Mouse (Mus musculus): ENCODE measurements around the gene Hist1h2bb. TPM values are rescaled to one million over a fixed set of nuclear protein-coding genes. Genes with fewer than 3 reads are reported as not detected.
A peak's percentile ranks its signal among the peaks of the same experiment; 100 is the strongest.

Hist1h2bb gene
- total and polyA plus RNA-seq, 3 experiments: 0.53 to 2,852 (median 54.6) TPM

DNA sequence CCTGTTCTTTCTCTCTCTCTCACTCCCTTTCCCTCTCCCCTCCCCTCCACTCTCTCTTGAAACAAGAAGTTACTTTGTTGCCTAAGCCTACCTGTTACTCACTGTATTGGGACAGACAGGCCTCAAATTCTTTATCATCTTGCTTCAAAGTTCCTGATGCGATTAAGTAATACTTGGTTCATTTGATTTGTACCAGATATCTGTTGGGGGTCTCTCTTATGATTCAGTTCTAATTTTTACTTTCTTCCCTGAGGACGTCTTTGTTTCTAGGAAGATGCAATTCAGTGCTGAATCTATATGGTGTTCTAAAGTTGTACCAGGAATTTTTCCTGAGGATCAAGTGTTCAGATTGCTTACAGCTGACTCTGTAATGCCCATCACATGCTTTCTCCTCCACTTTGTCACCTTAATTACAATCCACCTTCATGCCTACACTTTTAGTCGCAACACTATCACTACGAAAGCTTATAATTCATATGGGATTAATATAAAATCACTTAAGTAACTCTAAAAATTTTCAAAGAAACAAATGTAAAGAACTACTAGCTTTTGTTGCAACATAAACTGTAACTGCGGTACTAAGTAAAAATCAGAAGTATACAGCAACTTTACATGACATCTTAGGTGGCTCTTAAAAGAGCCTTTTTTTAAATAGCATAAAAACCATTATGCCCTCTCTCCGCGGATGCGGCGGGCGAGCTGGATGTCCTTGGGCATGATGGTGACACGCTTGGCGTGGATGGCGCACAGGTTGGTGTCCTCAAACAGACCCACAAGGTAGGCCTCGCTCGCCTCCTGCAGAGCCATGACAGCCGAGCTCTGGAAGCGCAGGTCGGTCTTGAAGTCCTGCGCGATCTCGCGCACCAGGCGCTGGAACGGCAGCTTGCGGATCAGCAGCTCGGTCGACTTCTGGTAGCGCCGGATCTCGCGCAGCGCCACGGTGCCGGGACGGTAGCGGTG lies 1.8 kb upstream of the Hist1h2bb start (continued):
- TF ChIP-seq RAD21 (IDR thresholded peaks at IDR 0.05; ENCODE audit: low read depth, low read length) (no peak), USF1 (IDR thresholded peaks at IDR 0.05; ENCODE audit: low read depth, low read length) (no peak)

DNA sequence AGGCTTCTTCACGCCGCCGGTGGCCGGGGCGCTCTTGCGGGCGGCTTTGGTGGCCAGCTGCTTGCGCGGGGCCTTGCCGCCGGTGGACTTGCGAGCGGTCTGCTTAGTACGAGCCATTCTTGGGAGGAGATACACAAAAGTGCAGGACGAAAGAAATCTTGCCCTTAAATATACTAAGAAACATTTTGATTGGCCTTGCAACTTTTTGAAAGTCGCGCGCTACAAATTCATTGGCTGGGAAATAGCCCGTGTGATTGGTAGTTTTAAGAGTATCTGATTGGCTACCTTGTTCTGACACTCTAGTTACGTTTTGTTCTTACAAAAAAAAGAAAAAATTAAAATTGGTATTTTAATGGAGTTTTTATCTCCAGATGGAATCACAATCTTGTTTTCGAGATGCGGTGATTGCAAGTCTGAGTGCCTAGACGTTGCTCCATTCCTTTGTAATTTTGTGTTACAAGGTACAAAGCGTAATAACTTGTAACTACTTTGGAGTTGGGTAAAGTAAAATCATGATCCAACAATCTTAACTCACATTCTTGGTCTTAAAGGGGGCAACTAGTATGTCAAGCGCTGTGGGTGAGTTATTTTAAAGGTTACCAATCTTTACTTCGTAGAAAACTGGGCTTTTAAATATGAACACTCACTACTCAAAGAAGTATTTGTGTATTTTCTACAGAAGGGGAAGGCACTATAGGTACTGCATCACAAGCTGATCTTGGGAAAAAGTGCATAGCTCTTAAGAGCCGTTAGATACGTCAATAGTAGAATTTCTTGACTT lies 963 bp upstream of the Hist1h2bb start, which contains the start of gene Hist1h3c:
Gene Hist1h3c, minus strand, starts transcription at position 222 of the 781 bp plus-strand sequence.
- Histone ChIP-seq H3K9ac (ENCODE audit: insufficient read depth, low read depth) (peak within 1 kb of the TSS; percentile 99), H3K4me1 (ENCODE audit: control insufficient read depth in 1 of 2, insufficient read depth in 2 of 2) (peaks cover 3 to 45% of the 10 kb centered on the region in 2 experiments; a peak in 3 of 4 replicates)
- dilution Hi-C loops (cut with MboI; ENCODE audit: extremely low pct_ligation_motif_present, extremely low pct_unique_long_range_greater_than_20kb, low sequenced_read_pairs): loop anchor here (10.0 kb wide), 1 partner anchor 51 kb away; the partner anchor contains the start of genes Hist1h1t and Hist1h4c

More for the DNA sequence above, 963 bp upstream of the Hist1h2bb start, which contains the start of gene Hist1h3c:
- Histone ChIP-seq H3K4me2 (ENCODE audit: insufficient read depth, low read depth, poor library complexity, severe bottlenecking) (peak within 1 kb of the TSS; percentile 74; the same call in 1 of the 2 replicates), H3K9me3 (replicated peaks; ENCODE audit: low read length) (no peaks in the 10 kb centered on the region), H3K79me2 (replicated peaks; ENCODE audit: control insufficient read depth, extremely low read depth, insufficient read depth, poor library complexity, severe bottlenecking) (no peaks in the 10 kb centered on the region), H3K36me3 (replicated peaks in 1 of 2; ENCODE audit: control insufficient read depth in 1 of 2, insufficient read depth in 1 of 2, low read length in 1 of 2) (no peaks in the 10 kb centered on the region), H3K27me3 (replicated peaks) (no peaks in the 10 kb centered on the region), H3K4me3 (replicated peaks in 1 of 3; ENCODE audit: low read depth in 2 of 3, low read length in 2 of 3, poor library complexity in 1 of 3) (peak within 1 kb of the TSS; percentile 13 to 49 (median 49)), H3K27ac (ENCODE audit: insufficient read depth, low read depth) (peak within 1 kb of the TSS; percentile 93)
- in situ Hi-C loops (cut with MboI; ENCODE audit: low pct_ligation_motif_present, low pct_unique_long_range_greater_than_20kb, low sequenced_read_pairs): no loop called here
- TF ChIP-seq MXI1 (IDR thresholded peaks at IDR 0.05; ENCODE audit: low read depth, low read length) (peak; percentile 47; the same call in 1 of the 2 replicates), TCF12 (IDR thresholded peaks at IDR 0.05; ENCODE audit: low read depth, low read length) (peak; percentile 68), MAFK (IDR thresholded peaks at IDR 0.05; ENCODE audit: insufficient replicate concordance, low read length) (no peak), JUN (IDR thresholded peaks at IDR 0.05; ENCODE audit: insufficient read depth, low read depth, low read length) (no peak), SMC3 (IDR thresholded peaks at IDR 0.05; ENCODE audit: low read depth, low read length) (no peak), USF1 (IDR thresholded peaks at IDR 0.05; ENCODE audit: low read depth, low read length) (no peak), POLR2A (IDR thresholded peaks at IDR 0.05; ENCODE audit: low read depth, low read length) (peak; percentile 96), ELF1 (IDR thresholded peaks at IDR 0.05; ENCODE audit: low read depth, low read length) (no peak), JUND (conservative IDR thresholded peaks at IDR 0.05; ENCODE audit: low read depth, low read length) (no peak), HCFC1 (IDR thresholded peaks at IDR 0.05; ENCODE audit: low read depth, low read length) (peak; percentile 65), ETS1 (conservative IDR thresholded peaks at IDR 0.05; ENCODE audit: low read depth, low read length) (no peak), NELFE (IDR thresholded peaks at IDR 0.05; ENCODE audit: low read depth, low read length) (peak; percentile 99), ZKSCAN1 (IDR thresholded peaks at IDR 0.05; ENCODE audit: borderline replicate concordance, low read depth, low read length) (no peak), KAT2A (IDR thresholded peaks at IDR 0.05; ENCODE audit: insufficient replicate concordance, low read length) (no peak), MEF2A (IDR thresholded peaks at IDR 0.05; ENCODE audit: borderline replicate concordance, low read depth, low read length) (0 out of 2 replicates have a peak, but pooled peaks have one; percentile 19), UBTF (IDR thresholded peaks at IDR 0.05; ENCODE audit: low read depth, low read length) (peak; percentile 91; the same call in 1 of the 2 replicates), TBP (conservative IDR thresholded peaks at IDR 0.05; ENCODE audit: low read depth, low read length) (peak; percentile 99), RAD21 (IDR thresholded peaks at IDR 0.05; ENCODE audit: low read depth, low read length) (no peak), E2F4 (IDR thresholded peaks at IDR 0.05; ENCODE audit: insufficient replicate concordance, low read depth, low read length) (peak; percentile 100), POLR2AphosphoS2 (IDR thresholded peaks at IDR 0.05; ENCODE audit: low read depth, low read length) (peak; percentile 87; the same call in 1 of the 2 replicates), SIN3A (IDR thresholded peaks at IDR 0.05; ENCODE audit: low read length) (peak; percentile 60; the same call in 1 of the 2 replicates), CHD2 (IDR thresholded peaks at IDR 0.05; ENCODE audit: low read length) (peak; percentile 59; the same call in 1 of the 2 replicates), ZMIZ1 (IDR thresholded peaks at IDR 0.05; ENCODE audit: low read depth, low read length) (peak; percentile 99), ZNF384 (IDR thresholded peaks at IDR 0.05; ENCODE audit: low read depth, low read length) (peak; percentile 91)
- peak; percentile 95 for DNase-seq (ENCODE audit: extremely low read depth)
